Mouse (Mus musculus): ENCODE results near the gene 4931422A03Rik.
A peak's percentile ranks its signal among the peaks of the same experiment; 100 is the strongest.
"Not testable (repeated sequence)": the region's sequence is repeated elsewhere in the genome, so short reads cannot be mapped to it uniquely, and the experiment has no call there.

Gene 4931422A03Rik

DNA sequence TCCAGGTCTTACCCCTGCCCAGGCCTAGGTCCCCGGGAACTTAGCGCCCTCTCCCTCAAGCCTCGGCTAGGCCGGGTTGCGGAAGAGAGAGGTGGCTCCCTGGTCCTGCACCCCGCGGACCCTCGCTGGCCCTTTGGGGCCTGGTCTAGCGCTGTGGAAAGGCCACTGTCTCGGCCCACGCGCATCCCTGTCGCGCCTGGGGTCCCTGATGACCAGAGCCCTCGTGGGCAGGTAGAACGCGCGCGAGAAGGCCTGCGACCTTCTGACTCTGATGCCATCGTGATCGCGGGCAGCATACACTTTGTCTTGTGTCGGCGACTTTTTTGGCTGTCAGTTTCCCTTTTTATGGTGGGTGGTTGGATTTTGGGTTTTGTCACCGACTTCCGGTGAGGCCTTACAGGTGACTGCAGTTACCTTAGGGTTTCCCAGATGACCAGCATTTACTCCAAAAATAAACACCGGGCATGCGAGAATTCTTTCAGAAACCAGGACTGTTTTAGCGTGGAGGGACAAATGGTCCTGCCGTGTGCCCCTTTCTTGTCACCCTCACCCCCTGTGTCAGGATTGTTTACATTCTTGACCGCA lies at the start of gene 4931422A03Rik:
4931422A03Rik (minus strand) TSS at position 223 of the 585 bp plus-strand sequence.
- no peak for DNase-seq (ENCODE audit: low spot score)

DNA sequence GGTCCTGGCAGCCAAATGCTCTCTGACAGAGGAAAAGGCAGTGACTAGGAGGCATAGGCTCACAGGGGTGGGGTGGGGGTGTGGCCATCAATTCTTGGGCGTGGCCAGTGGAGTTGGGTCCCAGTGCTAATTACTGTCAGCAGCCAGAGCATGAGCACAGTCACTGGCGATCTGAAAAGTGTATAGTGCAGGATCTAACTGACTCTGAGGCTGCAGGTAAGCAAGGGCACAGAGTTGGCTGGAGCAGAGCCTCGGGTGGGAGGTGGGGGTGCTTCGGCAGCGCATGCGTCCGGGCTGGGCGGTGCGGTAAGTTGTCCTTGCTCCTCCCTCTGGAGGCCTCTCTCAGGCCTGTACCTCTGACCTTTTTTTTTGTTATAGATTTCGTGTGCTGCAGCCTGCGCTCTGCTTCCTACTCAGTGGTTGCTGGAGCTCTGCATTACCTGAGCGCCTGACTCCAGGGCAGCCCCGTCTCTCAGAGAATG lies 41.6 kb upstream of the 4931422A03Rik start, which contains the start of gene Cd59b:
Cd59b (plus strand) TSS at position 146 of the 482 bp plus-strand sequence.
- peak; percentile 24 for DNase-seq (ENCODE audit: low spot score)

DNA sequence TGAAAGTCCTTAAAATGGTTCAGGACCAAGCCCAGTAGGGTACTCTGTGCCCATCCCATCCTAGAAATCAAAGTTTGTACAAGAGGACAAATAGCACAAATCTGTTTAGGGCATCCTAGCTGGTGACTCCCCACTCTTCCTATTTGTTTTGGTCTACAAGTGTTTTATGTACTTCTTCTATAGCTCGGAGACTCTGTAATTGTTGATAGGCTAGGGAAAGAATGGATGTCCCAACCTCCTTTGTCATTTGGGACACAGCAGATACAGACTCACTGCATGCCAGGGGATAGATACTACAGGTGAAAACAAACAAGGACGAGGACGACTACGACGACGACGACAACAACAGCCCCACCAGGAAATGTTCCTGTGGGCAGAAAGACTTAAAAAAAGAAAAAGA lies 40.3 kb upstream of the 4931422A03Rik start, which contains the start of gene Gm10799:
Gm10799 (minus strand) TSS at position 101 of the 400 bp plus-strand sequence.
- DNase-seq (ENCODE audit: low spot score): not testable (repeated sequence)

DNA sequence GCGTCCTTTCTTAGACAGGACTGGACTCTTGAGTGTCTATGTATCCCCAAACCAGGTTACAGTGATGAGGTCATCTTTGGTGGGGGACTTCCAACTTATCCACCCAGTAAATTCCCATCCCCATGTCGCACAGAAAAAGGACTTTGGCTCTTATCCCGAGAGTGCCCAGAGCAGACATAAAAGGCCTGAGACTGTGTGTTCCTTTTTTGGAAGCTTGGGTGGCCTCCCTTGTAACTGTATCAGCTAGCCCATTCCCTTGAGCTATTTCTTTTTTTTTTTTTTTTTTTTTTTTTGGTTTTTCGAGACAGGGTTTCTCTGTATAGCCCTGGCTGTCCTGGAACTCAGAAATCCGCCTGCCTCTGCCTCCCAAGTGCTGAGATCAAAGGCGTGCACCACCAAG lies 37.4 kb upstream of the 4931422A03Rik start, which contains the start of gene Gm10912:
Gm10912 (plus strand) TSS at position 301 of the 400 bp plus-strand sequence.
- not testable (repeated sequence) for DNase-seq (ENCODE audit: low spot score)

DNA sequence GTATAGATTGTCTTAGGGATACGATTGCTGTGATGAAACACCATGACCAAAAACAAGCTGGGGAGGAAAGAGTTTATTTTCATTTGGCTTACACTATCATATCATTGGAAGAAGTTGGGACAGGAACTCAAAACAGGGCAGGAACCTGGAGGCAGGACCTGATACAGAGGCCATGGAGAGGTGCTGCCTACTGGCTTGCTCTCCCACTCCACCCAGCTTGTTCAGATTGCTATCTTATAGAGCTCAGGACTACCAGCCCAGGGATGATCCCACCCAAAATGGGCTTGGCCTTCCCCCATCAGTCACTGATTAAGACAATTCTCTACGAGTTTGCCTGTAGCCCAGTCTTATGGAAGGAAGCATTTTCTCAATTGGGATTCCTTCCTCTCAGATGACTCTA lies 36.0 kb upstream of the 4931422A03Rik start:
- no peak for DNase-seq (ENCODE audit: low spot score)

DNA sequence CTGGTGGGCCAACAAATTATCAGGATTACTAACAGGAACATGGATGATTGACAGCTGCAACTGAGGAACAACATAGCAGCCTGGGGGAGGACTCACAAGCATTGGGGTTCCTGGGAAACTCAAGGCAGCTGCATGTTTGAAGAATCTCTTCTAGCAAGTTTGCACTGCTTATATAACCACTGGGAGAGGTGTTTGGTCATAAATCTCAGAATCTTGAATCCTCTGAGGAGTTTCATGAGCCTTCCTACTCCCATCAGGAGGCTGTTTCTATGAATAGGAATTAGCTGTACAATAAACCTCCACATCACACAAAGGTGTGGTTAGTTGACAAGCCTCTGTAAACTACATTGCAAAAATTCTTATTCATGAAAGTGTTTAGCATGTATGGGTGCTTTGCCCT lies 34.5 kb upstream of the 4931422A03Rik start:
- no peak for DNase-seq (ENCODE audit: low spot score)

DNA sequence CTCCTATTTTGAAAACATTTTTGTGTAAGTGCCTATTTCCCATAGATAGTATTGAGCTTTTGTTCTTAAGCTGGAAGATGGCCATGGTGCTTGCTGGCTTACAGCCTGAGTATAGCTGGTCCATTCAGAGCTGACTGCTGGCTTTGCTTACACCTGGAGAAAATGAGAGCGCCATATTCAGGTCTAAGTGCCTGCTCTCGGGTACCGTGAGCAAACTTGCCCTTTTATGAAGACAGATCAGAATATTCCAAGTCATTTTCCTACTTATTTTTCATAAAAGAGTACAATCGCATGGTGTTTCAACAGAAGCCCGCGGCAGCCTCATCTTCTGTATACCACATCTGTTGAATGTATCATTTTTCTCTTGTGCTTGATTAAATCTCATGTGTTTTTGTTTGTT lies 32.8 kb upstream of the 4931422A03Rik start:
- DNase-seq (ENCODE audit: low spot score): no peak

DNA sequence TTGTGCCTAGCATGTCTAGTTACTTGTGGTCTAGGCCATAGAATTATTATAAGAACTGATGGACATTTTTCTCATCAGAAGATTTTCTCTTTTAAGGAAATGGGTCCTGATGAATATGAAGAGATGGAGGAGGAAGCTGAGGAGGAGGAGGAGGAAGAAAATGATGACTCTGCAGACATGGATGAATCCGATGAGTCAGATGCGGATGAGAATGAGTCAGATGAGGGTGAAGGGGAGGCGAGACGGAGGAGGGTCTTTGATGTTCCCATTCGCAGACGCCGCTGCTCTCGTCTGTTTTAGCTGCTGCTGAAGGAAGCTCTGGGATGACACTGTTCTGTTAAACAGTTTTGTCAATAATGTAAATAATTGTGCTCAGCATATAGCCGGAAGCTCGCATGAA lies 31.6 kb upstream of the 4931422A03Rik start:
- DNase-seq (ENCODE audit: low spot score): no peak

DNA sequence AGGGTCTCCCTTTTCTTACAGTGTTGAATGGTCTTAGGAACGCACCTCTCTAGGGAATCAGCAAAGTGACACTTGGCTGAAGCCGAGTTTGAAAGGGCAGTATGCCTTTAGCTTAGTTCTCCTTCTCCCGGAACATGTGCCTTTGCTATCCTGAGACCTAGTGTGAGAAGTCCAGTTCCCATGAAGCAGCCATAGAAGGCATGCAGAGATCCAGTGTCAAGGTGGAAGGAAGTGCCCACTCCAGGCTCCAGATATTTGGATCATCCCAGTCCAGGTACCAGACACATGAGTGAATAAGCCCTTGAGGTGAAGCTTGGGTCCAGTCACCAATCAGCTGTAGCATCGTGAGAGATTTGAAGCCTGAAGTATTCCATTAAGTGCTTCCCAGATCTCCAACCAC lies 30.8 kb upstream of the 4931422A03Rik start:
- DNase-seq (ENCODE audit: low spot score): no peak

DNA sequence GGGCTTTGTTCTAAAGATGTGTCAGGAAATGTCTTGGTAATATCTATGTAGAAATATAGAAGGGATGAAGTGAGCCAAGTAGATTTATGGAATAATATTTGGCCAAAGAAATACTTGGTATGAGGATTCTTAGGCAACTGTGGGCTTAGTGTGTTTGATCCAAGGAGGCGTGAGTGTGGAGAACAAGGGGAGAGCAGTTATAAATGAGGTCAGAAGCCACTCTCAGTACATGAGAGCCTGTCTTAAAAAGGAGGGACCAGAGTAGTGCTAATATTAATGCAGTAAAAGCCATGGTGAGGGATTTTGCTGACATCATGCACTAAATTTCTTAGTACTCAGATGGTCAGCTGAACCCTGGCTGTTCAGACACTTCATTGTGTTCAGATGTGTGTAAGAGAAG lies 30.2 kb upstream of the 4931422A03Rik start:
- DNase-seq (ENCODE audit: low spot score): no peak

DNA sequence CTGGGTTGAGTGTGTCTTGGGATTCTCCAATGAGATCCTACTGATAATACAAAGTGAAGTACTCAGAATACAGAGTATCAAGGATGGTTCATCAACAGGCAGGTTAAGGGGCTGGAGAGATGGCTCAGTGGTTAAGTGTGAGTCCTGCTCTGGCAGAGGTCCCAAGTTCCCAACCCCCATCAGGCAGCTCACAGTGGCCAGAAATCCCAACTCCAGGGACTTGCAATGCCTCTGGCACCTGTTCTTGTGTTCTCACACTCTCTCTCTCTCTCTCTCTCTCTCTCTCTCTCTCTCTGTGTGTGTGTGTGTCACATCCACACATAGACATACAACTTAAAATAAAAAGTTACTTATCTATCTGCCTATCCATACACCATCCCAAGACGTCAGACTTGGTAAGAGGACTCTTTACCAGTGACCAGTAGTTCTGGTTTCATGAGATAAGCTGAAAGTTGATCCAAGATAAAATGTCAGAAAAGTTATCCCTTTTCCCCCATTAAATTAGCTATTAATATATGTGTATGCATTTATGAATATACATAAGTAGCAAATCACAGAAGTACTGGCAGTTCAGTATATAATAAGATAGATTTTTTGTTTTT lies 16.4 kb upstream of the 4931422A03Rik start:
- DNase-seq (ENCODE audit: low spot score): no peak

DNA sequence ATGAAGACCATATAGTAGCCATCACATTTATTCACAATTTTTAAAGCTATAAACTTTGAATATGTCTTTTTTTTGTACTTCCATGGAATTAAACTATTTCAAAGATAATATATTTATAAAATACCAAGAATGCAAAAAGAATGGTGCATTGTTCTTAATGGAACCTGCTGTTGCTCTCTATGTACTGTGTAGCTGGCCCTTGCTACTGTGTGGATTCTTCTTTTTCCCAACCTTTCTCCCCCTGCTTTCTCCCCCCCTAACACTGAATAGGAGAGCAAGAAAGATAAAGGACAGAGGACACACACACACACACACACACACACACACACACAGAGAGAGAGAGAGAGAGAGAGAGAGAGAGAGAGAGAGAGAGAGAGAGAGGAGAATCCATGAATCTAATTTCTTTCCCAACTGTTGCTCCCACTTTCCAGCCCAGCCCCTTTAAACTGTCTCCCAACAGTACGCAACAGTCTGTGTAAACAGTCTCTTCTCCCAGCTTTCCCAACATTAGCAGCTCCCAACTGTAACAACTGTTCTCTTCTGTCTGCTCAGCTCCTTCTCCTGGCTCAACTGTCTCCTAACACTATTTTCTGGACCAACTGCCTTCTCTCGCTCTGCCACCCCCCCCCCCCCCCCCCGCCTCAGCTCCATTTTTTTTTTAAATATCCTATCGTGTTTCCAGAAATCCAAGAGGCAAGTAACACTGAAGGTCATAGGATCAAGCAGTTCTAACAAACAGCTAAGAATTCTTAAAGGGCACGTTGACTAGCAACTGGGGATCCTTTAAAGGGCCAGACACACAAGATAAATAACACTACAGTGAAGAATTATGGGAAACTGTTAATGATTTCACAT lies 15.7 kb upstream of the 4931422A03Rik start:
- no peak for DNase-seq (ENCODE audit: low spot score)

DNA sequence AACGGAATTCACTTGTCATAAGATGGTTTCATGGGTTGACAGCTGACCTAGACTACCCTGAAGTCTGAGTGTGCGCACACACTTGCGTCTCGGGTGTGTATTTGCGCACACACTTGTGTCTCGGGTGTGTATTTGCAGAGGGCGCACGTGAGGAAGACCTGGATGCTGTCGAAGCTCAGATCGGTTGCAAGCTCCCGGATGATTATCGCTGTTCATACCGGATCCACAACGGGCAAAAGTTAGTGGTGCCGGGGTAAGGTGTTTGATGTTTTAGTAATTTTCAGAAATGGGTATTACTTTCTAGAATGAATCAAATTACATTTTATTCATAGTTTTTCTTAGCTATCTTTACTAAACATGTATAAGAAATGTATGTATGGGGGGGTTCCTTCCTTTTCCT lies 14.6 kb upstream of the 4931422A03Rik start:
- DNase-seq (ENCODE audit: low spot score): no peak

DNA sequence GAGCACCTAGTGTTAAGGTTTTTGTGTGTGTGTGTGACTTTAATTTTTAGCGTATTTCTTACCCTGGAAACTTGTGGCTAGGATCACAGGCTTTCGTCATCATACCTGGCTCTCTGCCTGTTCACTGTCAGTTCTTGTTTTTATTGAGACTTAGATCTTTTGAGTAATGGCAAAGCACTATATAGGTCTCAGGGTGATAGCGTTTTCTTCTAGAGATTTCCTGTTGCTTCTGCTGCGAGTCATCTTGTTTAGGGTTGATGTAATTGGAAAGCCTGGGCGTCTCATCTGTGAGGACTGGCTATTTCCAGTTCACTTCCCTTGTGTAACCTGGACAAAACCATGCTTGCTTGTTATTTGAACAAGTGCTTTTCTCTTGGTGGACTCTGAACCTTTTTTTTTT lies 13.5 kb upstream of the 4931422A03Rik start:
- DNase-seq (ENCODE audit: low spot score): no peak

DNA sequence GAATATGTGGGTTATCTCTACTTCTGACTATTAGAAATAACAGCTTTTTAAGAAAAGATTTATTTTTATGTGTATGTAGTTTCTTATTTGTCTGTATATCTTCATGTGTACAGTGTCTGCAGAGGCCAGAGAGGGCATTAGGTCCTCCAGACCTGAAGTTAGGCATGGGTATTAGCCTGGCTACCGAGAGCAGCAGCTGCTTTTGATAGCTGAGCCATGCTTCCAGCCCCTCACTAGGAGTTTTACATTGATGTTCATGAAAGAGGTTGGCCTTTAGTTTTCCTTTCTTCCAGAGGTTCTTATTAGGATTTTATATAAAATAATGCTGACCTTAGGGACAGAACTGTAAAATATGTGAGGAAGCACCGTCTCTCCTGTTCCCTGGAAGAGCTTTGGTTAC lies 10.1 kb upstream of the 4931422A03Rik start:
- no peak for DNase-seq (ENCODE audit: low spot score)

DNA sequence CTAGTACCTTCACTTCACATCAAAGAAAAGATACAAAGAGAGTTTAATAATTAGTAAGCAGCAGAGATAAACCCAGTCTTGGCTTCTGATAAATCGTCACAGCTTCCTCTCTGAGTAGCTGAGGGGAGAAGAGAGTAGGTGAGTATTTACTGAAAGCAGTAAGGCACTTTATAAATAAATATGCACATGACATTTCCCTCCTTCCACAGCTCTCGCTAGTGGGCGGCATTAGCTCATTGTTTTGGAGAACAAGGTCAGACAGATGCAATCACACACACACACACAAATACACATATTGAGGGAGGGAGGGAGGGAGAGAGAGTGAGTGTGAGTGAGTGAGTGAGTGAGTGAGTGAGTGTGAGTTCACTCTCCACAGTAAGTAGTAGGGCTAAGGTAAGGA lies 8.2 kb upstream of the 4931422A03Rik start:
- DNase-seq (ENCODE audit: low spot score): no peak

DNA sequence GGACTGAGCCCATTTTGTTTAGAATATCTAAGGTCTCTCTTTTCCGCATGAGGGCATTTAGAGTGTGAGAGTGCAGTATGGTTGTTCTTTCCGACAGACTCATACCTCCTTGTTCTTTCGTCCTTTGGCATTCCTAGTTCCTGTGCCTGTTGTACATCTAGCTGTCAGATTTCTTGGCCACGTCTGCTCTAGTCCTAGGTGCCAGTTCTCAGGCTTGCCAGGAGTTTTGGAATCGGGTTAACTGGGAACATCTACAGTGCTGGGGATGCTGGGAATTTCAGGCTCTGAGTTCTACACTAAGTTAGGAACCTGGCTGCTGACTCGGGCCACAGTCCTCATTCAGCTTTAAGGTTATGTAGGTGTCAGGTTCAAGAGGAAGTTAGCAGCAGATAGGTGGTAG lies 7.4 kb upstream of the 4931422A03Rik start:
- no peak for DNase-seq (ENCODE audit: low spot score)

DNA sequence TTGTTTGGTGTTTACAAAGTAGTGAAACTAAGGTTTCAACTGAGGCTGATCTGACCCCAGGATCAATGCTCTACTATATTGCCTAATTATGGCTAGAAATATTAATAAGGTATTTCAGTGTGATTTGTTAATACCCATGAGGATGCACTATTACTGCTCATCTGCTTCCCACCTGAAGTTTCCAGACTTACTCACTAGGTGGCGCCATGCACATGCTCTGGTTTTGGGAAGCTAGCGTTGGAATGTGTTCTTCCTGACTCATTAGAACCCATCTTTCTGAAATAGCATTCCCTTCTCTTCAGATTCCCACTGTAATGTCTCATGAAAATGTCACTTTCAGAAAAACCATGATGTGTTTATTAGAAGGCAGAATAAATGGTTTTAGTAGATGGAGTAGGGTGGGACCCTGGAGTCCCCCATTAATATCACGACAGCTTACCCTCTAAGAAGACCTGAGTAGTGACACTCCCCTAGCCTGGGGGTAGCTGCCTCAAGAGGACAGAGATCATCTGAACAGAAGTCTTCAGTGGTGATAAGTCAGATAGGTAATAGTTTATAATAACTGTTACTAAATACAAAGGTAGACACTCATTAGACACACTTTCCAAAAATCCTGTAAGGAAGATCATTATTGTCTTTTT lies 6.8 kb upstream of the 4931422A03Rik start:
- DNase-seq (ENCODE audit: low spot score): peak; percentile 49

DNA sequence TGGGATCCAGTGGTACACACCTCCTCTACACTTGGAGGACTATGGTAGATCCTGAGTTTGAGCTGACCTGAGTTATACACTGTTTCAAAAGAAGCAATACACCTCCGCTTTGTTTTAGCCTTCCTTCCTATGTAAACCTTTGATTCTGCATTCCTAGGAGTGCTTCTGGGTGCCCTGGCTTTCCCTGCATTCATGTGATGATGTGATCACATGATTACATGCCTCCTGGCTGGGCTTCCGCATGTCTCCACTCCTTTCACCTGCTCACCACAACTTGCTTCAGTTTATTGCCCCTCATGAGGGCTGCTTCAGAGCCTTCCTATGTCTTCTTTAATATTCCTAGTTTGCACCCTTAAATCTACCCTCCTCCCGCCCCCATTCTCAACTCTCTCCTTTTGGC lies 3.9 kb upstream of the 4931422A03Rik start:
- DNase-seq (ENCODE audit: low spot score): no peak

DNA sequence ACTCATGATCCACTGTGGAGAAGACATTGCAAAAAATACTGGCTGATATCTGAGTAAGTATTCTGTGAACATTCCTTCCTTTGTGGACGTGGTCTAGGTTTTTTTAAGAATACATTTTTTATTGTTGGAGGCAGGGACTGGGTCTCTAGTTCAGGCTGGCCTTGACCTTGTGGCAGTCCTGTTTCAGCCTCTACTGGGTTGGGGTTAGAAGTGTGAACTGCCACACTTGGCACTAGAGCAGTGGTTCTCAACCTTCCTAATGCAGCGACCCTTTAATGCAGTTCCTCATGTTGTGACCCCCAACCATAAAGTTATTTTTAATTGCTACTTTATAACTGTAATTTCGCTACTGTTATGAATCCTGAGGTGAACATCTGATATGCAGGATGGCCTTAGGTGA lies 2.2 kb upstream of the 4931422A03Rik start:
- no peak for DNase-seq (ENCODE audit: low spot score)

DNA sequence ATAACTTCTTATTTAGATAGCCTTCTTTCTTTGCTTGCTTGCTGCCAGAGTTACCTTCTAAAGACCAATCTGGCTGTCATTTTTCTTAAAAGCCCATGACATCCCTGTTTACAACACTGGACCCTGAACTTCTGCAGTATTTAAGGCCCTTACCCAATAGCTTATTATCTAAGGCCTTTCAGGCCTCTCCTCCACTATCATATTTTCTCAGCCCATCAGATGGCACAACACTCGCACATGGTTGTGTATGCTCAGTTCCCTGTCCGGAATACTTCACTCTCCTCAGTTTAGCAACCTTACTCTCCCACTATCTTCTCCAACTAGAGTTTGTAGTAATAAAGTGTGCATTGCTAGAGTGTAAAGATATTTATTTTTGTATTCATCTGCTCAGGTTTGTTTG lies 913 bp upstream of the 4931422A03Rik start:
- no peak for DNase-seq (ENCODE audit: low spot score)

DNA sequence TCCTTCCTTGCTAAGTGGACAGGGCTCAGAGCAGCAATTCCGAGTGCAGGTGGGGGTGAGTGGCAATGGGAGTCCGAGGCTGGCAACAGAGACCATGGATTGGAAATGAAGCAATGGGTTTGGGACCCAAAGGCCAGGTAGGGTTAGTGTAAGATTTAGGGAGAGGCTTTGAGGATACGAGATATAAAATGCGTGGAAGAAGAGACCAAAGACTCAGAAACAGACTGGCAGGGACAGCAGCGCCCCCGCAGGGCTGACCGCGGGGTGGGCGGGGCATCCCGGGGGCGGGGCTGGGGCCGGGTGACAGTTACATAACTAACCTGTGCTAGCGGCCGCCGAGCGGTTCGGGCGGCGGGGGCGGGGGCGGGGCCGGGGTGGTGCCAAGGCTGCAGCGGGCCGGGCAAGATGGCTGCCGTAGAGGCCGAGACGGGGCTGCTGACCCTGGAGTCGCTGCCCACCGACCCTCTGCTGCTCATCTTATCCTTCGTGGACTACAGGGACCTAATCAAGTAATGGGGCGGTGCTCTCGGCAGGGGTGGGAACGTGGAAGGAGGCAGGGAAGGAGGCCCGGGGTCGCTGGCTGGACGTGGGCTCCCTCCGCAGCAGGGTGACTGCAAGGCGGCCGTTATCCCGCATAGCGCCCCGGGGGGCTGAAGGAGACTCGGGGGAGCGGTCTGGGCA lies 563 bp downstream of the 4931422A03Rik start, which contains the start of gene Fbxo3:
Fbxo3 (plus strand) TSS at position 264 of the 681 bp plus-strand sequence.
- DNase-seq (ENCODE audit: low spot score): peak; percentile 66

Data from urinary bladder, postnatal 25 days (tissue).